Mouse (Mus musculus) E14TG2a.4 (cell line): ENCODE measurements around the gene Zfp819.
A peak's percentile ranks its signal among the peaks of the same experiment; 100 is the strongest.

Experiments
- CTCF ChIP-seq: conservative IDR thresholded peaks from 2 replicates; pipeline ENCODE4 v1.5.1; 2014; ENCODE audit warnings: low read length
- NANOG ChIP-seq: IDR thresholded peaks from 2 replicates; pipeline ENCODE4 v1.6.1; 2014; ENCODE audit warnings: borderline replicate concordance, low read length, mixed read lengths
- POU5F1 ChIP-seq: IDR thresholded peaks from 2 replicates; pipeline ENCODE4 v1.6.1; 2014; ENCODE audit warnings: low read length, borderline replicate concordance

- no peak for TF ChIP-seq CTCF
- TF ChIP-seq NANOG, result peak; percentile 72; the same call in 1 of the 2 replicates
- no peak for TF ChIP-seq POU5F1
Observed at GRCm38 (mm10) chr7:43579440-43580171, 27.4 kb upstream of the Zfp819 start, which contains the start of gene Zfp719.
